Mouse (Mus musculus): ENCODE measurements around the gene Ctnna2. TPM values are rescaled to one million over a fixed set of nuclear protein-coding genes. Genes with fewer than 3 reads are reported as not detected.
A peak's percentile ranks its signal among the peaks of the same experiment; 100 is the strongest.

The Ctnna2 gene
- under 1 TPM; 0.66 to 0.72 TPM for total RNA-seq (2021)
- long read RNA-seq, experiment 1, result 0 reads
- long read RNA-seq, experiment 2, result 0 reads

DNA sequence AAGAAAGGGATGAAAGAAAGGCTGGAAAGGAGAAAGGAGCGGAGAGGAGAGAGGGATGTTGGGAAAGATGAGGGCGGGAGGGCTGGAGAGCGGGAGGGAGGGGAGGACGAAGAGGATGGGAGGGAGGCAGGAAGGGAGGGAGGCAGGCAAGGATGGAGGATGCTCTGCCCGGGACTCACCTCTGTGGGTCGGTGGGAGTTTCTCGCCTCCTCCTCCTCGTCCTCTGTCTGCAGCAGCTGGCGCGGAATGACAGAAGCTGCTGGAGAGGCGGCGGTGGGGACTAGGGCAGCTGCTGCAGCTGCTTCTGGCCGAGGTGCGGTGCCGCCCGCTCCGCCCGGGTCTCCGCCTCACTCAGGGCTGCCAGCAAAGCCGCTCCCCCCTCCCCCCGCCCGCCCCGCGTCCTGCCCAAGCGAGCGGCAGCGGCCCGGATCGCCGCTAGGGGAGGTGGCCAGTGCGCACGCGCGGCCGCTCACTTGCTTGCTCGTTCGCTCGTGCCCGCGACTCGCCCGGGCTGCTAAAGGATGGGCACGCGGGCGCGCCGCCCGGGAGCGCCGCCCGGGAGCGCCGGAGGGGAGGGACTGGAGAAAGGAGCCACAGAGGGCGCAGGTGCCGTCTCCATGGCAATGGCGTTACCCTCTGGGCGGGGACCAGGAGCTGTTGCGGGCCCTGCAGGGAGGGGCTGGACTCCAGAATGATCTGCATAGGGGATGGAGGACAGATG is at the start of gene Ctnna2:
Gene Ctnna2 (minus strand): TSS at position 459 of the 721 bp plus-strand sequence.
- DNase-seq, result peak; percentile 63

DNA sequence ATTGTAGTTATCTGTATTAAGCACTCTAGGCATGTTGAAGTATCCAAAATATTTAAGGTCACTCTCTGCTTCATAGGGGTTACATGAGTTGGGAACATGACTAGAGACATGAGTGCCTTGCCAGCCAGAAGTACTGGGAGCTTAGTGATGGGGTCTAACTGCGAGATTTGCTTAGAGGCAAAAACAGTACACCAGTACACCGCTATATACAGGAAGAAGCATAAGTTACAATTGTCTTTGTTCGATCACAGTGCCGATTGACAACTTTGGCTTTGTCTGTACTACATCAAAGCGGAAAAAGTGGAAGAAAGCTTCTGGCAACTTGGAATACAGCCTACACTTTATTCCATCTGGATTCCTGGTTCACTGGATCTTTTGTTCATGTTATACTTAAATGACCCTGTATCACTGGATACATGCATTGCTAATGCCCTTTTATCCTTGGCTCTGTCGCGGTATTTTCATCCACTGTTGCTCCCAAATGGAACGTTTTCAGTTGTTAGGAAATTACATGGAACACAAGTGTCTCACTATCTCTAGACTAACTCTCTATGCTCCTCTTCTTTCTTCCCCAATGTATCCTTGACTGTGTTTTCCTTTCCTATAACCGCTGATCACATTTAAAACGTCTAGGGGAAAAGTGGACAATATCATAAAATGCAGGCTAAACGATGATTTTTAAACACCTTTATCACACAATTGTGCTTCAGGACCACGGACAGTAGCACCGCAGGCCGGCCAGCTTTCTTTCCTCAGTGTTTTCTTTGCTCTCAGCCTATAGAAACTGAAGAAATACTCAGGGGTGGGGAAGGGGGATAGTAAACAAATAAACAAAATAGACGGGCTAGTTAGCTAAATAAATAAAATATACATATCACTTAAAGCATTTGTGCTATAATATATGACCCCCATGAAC is 896 bp upstream of the Ctnna2 start:
- no peak for DNase-seq

DNA sequence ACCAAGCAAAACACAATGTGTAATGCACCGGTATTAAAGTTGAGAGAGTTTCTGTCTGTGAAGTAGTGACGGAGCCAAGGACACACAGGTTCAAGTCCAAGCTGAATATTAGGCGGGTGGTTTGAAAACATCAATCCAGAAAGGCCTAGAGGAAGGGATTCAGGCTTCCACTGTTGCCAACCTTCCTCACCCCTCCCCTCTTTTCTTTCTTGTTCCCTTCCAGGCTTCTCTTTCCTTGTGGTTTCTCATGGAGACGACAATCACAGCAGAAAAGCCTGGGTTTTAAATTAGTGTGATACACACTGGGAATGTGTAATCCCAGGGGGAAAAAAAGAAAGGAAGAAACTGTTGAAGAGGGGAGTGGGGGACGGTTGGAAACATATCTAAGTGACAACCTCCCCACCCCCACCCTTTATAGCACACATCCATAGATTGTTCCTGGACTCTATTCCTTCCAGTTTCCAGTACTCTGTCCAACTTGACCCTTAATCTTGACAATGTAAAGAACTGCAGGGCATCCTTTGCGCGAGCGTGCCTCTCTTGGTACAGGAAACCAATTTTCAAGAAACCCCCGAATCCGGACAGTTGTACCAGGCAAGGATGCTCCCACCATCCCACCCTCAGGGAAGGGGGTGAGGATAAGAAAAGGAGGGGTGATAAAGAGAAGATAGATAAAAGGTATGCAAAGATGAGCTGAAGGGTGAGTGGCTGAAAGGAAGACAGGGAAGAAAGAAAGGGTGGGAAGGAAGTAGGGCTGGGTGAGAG is 841 bp downstream of the Ctnna2 start:
- no peak for DNase-seq

DNA sequence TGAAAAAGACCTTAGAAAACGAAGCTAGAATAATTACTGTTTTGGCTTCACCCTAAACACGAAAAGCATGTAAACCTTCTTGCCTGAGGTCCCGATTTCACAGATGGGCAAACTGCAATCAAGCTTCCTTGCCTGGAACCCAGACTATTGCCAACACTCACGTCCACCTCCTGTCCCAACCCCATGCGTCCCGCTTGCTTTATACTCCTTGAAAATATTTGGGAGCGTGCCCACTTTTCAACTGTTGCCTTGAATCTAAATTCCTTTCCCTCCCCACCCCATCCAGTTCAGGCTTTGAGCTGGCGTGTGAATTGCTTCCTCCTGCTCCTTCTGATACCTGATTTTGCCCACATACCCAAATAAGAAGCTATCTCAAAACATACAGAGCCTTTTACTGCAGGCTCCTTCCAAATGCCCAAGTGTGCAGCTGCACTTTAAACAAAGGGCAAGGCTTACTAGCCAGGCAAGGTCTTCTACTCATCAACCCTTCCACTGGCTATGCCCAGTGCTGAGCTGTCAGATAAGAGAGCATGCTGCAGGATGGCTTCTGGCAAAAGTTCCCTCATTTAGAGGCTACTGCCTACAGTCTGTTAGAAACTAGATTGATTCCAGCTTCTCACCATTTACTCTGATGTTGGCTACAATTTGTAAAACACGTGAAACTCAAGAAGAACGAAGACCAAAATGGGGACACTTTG is 8.8 kb downstream of the Ctnna2 start:
- no peak for DNase-seq

DNA sequence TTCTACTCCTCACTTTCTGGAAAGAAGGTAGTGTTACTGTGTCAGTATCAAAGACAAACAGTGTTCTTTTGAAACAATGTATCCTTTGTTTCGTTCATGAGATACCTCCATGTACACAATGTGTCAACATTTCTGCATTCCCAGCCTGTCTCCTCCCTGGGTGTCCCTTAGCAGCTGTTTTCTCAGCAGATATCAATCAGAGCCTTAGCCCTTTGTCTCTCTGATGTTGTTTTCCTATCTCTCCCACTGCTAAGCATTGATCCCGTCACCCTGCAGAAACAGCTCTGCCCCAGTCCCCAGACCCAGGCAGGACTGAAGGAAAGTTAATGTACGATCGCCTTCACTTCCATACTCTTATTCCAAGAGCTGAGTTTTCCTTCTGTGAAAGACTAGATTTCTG is 9.7 kb downstream of the Ctnna2 start:
- DNase-seq, result no peak

DNA sequence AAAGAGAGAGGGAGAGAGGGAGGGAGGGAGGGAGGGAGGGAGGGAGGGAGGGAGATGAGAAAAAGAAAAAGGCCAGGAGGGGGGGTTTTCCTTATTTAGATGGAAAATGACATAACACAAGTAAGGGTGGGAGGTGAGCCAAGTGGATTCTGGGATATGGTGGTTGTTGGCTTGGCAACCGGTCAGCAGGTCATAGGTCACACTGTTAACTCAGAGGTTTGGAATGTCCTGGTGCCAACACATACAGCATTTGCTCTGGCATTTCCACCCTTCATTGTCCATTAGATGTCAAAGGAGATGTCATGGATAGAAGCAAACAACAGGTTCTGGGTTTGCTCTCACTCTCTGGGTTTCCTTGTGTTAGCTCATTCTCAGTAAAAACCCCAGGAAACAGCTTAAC is 17.5 kb downstream of the Ctnna2 start:
- DNase-seq, result no peak

DNA sequence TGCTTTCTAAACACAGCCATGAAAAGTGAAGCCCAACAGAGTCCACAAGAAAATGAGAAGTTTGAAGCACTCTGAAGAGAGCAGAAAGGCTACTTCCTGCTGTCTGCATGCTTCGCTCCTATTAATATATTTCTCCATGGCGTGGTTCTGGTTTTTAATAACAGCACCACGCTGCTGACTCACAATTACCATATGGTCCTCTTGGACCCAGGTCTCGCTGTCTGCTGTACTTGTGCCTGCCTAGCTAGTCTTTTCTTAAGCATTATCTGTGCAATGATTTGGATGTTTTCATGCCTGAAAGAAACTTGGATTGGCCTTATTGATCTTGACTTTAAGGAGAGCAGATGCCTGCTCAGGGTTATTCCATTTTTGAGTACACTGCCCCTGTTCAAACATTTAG is 28.2 kb downstream of the Ctnna2 start:
- no peak for DNase-seq

DNA sequence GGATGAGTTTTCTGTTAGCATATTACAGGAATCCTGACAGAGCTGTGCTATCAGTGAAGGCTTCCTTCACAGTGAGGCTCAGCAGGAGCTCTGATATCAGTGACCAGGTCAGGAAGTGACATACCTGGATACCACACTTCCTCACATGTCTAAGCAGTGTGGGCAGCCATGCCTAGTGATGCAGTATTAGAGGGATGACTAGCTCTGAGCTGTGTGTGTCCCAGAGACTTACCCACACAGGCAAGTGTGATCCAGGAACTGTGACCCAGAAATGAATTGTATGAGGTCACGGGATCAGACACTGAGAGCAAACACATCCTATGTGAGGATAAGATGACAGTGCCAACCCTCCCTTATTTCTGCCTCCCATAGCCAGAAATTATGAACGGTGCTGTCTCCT is 28.8 kb downstream of the Ctnna2 start:
- no peak for DNase-seq

DNA sequence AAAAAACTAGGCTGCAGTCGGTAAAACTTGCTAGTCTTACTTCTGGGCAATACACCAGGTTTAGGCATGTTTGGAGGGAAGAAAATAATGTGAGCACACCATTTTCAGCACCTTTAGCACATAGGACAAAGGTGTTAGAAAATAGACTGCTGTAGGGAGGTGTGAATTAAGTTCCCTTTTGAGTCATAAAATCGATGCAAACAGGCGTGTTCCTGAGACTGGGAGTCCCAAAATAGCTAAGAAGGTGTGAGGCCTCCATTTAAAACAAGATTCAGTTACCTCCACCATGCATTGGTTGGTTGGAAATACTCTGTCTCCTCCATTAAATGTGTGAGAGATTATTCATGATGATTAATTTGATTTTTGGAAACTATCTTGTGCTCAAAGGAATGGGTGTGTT is 50.1 kb downstream of the Ctnna2 start:
- no peak for DNase-seq

DNA sequence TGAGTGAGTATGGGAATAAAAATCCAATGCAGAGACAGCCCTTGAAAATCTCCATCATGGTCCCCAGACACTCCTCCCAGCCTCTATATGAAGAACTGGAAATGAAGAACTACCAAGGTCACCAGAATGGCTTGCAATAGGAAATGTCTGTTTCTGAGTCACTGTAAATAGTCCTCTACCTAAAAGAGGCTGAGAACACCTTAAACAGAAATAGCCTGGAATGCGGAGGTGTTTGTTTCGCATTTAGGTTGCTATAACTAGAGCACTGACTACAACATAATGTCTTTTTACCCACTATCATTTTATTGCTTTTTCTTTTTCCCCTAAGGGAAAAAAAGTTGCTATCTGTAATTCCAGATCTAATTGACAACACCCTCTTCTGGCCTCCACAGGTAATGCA is 106.3 kb downstream of the Ctnna2 start:
- DNase-seq, result no peak

DNA sequence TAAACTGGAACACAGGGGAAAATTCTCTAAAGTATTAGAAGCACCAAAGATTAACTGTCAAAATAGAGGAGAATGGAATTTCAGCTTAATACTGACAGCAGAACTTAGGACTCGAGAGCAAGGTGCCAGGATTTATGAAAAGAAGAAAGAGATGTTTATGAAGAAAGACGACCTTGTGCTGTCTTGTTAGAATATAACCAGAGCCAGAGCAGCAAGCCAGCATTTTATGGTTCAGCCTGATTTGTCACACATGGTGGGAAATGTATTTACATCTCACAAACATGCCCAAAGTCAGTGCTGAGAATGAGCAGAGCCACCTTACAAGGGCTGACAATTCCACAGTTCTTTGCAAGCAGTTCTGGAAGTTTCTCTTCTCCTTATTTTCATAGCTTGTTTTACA is 110.2 kb downstream of the Ctnna2 start:
- DNase-seq, result no peak

DNA sequence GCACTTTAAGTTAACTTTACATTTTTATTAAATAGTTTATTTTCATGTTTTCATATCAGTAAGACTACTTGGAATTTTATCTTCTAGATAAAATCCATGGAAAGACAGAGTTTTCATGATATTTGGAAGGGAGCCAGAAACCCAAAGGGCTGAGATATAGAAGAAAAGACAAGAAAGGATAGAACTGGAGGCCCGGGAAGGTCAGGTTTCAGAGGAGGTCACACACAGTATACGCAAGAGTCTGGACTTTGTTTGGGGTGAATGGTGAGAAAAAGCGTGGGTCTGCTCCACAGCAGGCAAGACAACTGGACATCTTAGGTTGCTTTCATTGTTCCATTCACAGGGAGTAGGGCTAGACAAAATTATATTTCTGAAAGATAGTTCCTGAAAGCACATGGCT is 111.4 kb downstream of the Ctnna2 start:
- DNase-seq, result no peak

DNA sequence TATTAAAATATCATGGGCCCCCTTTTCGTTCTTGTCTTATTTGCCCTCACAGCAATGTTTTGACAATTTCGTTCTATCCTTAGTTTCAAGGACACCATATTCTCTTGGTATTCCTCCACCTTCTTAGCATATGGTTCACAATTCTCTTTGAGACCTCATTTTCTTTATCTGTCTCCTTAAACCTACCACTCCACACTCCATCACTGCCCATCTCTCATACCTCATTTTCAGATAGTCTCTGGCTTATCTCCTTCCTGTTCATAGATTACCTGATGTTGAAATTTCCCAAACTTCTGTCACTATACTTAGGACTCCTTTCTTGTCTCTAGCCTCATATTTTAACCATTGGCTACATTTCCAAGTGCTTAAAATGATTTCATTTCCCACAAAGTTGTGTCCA is 116.1 kb downstream of the Ctnna2 start:
- no peak for DNase-seq

DNA sequence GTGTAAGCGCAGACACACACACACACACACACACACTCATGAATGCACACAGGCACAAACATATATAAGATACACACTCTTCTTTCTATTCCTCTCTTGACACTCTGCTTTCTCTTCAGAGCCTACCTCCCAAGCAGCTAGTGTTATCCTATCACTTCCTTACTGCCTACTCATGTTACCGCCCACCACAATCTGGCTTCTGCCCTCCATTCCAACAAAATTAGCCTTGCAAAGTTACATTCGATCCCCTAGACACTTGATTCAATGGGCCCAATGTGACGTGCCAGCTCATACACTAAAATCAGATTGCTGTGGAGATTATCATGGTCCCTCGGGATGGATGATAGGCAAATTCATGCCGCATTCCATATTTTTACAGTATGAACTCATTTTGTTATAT is 116.7 kb downstream of the Ctnna2 start:
- no peak for DNase-seq

DNA sequence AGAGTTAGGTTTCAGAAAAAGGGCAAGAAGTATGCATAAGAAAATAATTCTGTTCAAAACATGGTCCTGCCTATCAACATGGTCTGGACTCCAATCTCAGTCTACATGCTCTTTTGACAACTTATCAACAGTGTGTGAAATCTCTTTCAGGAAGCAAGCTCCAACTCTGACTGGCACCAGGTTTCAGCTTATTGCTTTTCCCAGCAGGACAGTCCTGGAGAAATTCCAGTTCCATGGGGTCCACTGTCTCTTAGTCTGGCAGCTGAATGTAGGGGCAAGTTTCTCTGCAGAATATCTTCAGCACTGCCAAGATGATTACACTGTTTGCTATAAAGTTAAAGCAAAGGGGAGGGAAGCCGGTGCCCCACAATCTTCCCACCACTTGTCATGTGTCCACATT is 130.1 kb downstream of the Ctnna2 start:
- no peak for DNase-seq

DNA sequence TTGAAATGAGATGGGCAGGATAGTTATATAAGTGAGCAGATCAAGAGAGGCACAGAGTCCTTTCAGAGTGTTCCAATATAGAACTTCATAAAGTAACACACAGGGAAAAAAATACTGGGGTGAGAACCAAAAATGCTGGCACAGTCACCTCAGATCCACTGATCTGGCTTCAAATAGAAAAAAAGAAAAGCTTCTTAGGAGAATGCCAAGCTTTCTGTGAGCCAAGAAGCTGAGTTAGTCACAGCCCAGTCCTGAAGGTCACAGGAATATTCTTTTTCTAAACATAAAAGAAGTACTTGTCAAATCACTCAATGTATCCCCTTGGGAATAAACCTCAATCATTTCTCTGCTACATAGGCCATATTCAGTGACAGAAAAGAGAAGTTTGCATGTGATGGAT is 130.7 kb downstream of the Ctnna2 start:
- DNase-seq, result no peak

DNA sequence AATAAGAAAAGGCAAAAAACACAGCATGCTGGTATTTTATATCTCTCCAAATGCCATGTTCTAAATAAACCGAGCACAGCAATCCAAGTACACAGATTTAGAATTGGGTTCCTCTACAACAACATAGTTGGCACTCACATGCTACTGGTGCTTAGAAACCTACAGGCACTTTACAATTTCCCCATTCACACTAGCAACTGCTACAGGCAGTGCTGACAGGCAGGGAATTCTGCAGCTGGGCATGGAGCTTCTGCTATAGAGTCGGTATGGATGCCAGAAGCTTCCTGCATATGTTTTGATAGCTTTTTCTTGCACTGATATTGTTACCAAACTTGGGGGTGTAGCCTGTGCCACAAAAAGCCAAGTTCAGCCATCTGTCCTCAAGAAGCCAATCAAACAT is 131.8 kb downstream of the Ctnna2 start:
- no peak for DNase-seq

DNA sequence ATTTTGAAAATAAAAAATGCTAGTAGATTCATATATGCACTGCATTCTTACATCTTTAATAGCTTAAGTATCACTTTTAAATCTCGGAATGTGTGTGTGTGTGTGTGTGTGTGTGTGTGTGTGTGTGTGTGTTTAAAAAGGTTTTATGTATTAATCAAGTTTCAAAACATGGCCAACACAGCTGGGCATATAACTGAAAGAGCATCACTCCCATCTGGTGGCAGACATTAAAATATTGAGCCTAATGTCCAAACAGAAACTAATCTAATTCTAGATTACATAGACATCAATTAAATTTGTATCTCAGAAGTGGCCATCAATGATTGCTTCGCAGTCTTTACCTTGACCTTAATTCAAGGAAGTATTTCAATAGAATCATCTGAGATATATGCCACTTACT is 140.4 kb downstream of the Ctnna2 start:
- DNase-seq, result no peak

DNA sequence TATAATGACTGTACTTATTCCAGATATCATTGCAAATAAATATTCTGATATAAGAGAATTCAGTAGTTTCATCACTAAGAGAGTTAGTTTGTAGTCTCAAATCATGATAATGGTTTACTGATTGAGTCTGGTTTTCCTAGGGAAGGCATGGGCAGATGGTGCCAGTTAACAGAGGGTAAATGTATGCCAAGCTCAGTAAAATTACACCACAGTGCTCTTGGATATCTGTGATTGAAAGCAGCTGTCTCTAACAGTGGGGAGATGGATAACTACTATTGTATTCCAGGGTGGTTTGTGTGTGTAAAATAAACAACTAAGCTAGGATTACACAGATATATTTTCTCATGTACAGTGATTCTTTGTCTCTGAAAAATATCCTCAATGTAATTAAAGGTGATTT is 140.8 kb downstream of the Ctnna2 start:
- no peak for DNase-seq

DNA sequence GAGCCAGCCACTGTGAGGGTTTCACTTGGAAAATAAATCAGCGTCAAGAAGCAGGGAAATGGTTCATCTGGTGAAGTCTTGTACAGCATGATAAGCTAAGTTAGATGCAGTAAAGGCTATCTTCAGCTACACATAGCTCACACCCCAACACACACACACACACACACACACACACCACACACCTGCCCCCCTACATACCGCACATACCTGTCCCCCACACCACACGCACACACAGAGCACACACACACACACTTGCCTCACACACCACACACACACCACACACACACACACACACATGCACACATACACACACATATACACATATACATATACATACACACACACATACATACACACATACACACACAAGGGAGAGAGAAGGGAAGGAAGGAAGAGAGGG is 142.0 kb downstream of the Ctnna2 start:
- no peak for DNase-seq

DNA sequence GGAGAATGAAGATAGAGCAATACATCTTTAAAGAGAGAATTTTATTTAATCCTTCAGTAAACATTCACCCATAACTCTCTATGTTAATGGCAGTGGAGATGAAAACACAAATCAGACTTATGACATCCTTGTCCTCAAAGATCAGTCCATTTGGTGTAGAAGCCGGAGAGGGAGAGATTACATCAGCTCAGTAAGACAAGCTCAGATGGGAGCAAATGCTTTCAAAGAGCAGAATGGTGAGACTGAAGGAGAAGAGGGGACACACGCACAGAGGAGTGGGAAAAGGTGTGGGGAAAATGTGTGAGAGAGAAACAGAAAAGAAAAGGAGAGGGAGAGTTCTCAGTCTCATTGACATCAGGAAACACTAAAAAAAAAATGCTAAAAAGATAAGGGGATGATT is 144.8 kb downstream of the Ctnna2 start:
- no peak for DNase-seq

DNA sequence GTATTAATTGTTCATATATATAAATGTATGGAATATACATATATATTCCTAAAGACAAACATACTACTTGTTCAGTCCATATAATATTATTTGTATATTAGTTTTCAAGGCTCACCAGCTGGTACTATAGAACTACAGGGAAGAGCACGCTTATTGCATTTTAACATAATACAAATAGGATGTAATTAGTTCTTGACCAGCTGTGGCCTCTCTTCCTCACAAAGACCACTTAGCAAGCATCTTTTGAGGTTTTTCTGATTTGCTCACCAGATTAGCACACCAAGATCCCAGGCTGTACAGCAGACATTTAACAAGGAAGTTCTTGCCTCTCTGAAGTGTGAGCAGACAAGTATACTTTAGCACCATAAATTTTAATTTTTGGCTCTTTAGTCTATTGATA is 152.0 kb downstream of the Ctnna2 start:
- no peak for DNase-seq

Measured in gastrocnemius, postnatal 10 days (tissue).